Mouse (Mus musculus) heart, embryonic 15.5 days (tissue): ENCODE data around the gene Bcl7b. TPM values are rescaled to one million over a fixed set of nuclear protein-coding genes. Genes with fewer than 3 reads are reported as not detected.

Source experiments
- ATAC-seq: fragments of 200-750 bp; cut with Nextera tagmentation; replicated peaks from 2 replicates; pipeline ENCODE4 v1.8.0; 2017; ENCODE audit warnings: low read depth, moderate TSS enrichment; ENCODE audit not compliant: insufficient number of reproducible peaks, insufficient read depth, low FRiP score
- H3K27ac ChIP-seq: fragments of 300-500 bp; sonication (generic); 2 replicates; pipeline ENCODE4 v1.5.1; 2015; ENCODE audit warnings: mild to moderate bottlenecking, inconsistent platforms
- H3K27me3 ChIP-seq: fragments of 300-500 bp; sonication (generic); 2 replicates; pipeline ENCODE4 v1.6.1; 2015; ENCODE audit warnings: inconsistent platforms
- H3K36me3 ChIP-seq: fragments of 300-500 bp; sonication (generic); 2 replicates; pipeline ENCODE4 v1.6.1; 2015; ENCODE audit warnings: mild to moderate bottlenecking, inconsistent platforms
- H3K4me1 ChIP-seq: fragments of 300-500 bp; sonication (generic); replicated peaks from 2 replicates; pipeline ENCODE4 v1.6.1; 2015; ENCODE audit warnings: inconsistent platforms
- H3K4me2 ChIP-seq: fragments of 300-500 bp; sonication (generic); 2 replicates; pipeline ENCODE4 v1.6.1; 2015; ENCODE audit warnings: inconsistent platforms, mild to moderate bottlenecking, moderate library complexity
- H3K4me3 ChIP-seq: fragments of 300-500 bp; sonication (generic); 2 replicates; pipeline ENCODE4 v1.5.1; 2015; ENCODE audit warnings: mild to moderate bottlenecking, inconsistent platforms
- H3K9ac ChIP-seq: fragments of 300-500 bp; sonication (generic); 2 replicates; pipeline ENCODE4 v1.6.1; 2015; ENCODE audit warnings: mild to moderate bottlenecking, inconsistent platforms
- H3K9me3 ChIP-seq: fragments of 300-500 bp; sonication (generic); replicated peaks from 2 replicates; pipeline ENCODE4 v1.6.1; 2016; ENCODE audit warnings: inconsistent platforms
- WGBS: fragments of 180-500 bp; shearing (Covaris S2); methylation state at CpG from one replicate; pipeline ENCODE4 v1.1.7; 2015; ENCODE audit warnings: mixed read lengths; 5-methylcytosine and 5-hydroxymethylcytosine counted together
- polyA plus RNA-seq: library from polyadenylated mRNA; unstranded; fragments of >200 nt; fragmentation: Nextera tagmentation; extraction: Ambion mirVana; gene quantifications from 2 replicates; pipeline ENCODE4 v1.2.1, GENCODE M21; 2015

The Bcl7b gene
- polyA plus RNA-seq, 1 experiment from 2014 or later = 39.3 TPM

- ATAC-seq = no peak
- no peak overlapping the region for H3K4me2 ChIP-seq
- peaks cover 14% of the 10 kb centered on the region; the same call in 1 of the 2 replicates for H3K4me1 ChIP-seq
- 88% methylated on average over 6 of the region's 6 CpGs for WGBS
- no peaks in the 10 kb centered on the region for H3K9me3 ChIP-seq
- H3K27me3 ChIP-seq = no peaks in the 10 kb centered on the region
- no peak overlapping the region for H3K27ac ChIP-seq
- H3K4me3 ChIP-seq = no peak overlapping the region
- H3K36me3 ChIP-seq = peaks cover 51% of the 10 kb centered on the region
- H3K9ac ChIP-seq = no peak overlapping the region
Measured at GRCm38 (mm10) chr5:135171688-135172220, 3.7 kb downstream of the Bcl7b start.

GRCm38 (mm10) chr5:135172986-135173385 is 4.9 kb downstream of the Bcl7b start:
- Histone ChIP-seq H3K27me3 (no peaks in the 10 kb centered on the region), H3K9me3 (no peaks in the 10 kb centered on the region), H3K4me1 (peaks cover 12% of the 10 kb centered on the region; the same call in 1 of the 2 replicates), H3K4me2 (no peak overlapping the region), H3K36me3 (peaks cover 62% of the 10 kb centered on the region), H3K9ac (no peak overlapping the region), H3K27ac (no peak overlapping the region), H3K4me3 (no peak overlapping the region)
- no peak for ATAC-seq
- WGBS = 94% methylated on average over 5 of the region's 5 CpGs

GRCm38 (mm10) chr5:135175086-135175485 is 7.0 kb downstream of the Bcl7b start:
- 0 out of 2 replicates have a peak, but pooled peaks cover under 1% of the 10 kb centered on the region for H3K4me1 ChIP-seq
- H3K4me2 ChIP-seq = no peak overlapping the region
- H3K27me3 ChIP-seq = no peaks in the 10 kb centered on the region
- no peak for ATAC-seq
- no peaks in the 10 kb centered on the region for H3K9me3 ChIP-seq
- H3K27ac ChIP-seq = no peak overlapping the region
- no peak overlapping the region for H3K9ac ChIP-seq
- no peak overlapping the region for H3K4me3 ChIP-seq
- peaks cover 77% of the 10 kb centered on the region for H3K36me3 ChIP-seq

DNA sequence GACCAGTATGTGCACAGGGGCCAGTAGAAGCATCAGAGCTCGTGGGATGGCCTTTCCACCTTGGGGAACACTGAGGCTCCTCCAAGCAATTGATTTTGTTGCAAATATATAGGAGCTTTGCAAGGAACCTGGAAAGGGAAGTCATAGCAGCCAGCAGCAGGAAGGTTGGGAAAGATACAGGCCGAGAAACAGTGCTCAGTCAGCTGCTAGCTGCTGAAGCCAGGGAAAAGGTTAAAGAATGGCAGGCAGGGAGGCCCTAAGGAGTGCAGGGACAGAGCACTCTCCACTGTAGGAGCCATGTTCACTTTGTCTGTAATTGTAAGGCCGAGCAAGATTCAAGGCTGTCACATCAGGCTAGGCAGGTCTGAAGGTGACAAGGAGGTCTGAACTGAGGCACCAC is 10.4 kb downstream of the Bcl7b start:
- no peak for ATAC-seq
- H3K4me1 ChIP-seq = peaks cover 3% of the 10 kb centered on the region; the same call in 1 of the 2 replicates
- peaks cover 75% of the 10 kb centered on the region for H3K36me3 ChIP-seq
- no peak overlapping the region for H3K4me3 ChIP-seq
- H3K27me3 ChIP-seq = no peaks in the 10 kb centered on the region
- WGBS = 66% methylated on average over 3 of the region's 3 CpGs
- H3K9ac ChIP-seq = no peak overlapping the region
- H3K4me2 ChIP-seq = no peak overlapping the region
- no peak overlapping the region for H3K27ac ChIP-seq
- H3K9me3 ChIP-seq = no peaks in the 10 kb centered on the region

DNA sequence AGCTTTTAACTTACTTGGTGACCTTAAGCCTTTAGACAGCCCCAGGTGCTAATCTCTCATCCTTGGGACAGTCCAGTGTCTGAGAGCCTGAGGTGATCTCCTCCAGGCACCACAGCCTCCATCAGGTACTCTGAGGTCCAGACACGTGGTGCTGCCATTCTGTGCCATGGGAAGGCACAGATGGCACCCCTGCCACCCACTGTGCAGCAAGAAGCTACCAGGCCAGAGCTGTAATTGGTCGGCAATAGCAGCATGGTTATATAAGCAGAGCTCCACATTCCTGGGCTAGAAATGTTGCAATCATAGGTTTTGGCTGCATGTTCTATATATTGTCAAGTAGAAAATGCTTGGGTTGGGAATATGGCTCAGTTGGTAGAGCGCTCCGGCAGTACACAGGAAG is 10.9 kb downstream of the Bcl7b start:
- H3K36me3 ChIP-seq = peaks cover 71% of the 10 kb centered on the region
- no peak overlapping the region for H3K27ac ChIP-seq
- WGBS = 87% methylated on average over 4 of the region's 4 CpGs
- ATAC-seq = no peak
- H3K27me3 ChIP-seq = no peaks in the 10 kb centered on the region
- H3K4me2 ChIP-seq = no peak overlapping the region
- no peak overlapping the region for H3K9ac ChIP-seq
- H3K4me1 ChIP-seq = peaks cover 4% of the 10 kb centered on the region; the same call in 1 of the 2 replicates
- no peaks in the 10 kb centered on the region for H3K9me3 ChIP-seq
- no peak overlapping the region for H3K4me3 ChIP-seq

- Histone ChIP-seq H3K4me2 (no peak overlapping the region), H3K9me3 (no peaks in the 10 kb centered on the region), H3K4me3 (no peak overlapping the region), H3K27ac (no peak overlapping the region), H3K27me3 (no peaks in the 10 kb centered on the region), H3K9ac (no peak overlapping the region), H3K4me1 (peaks cover 4% of the 10 kb centered on the region; the same call in 1 of the 2 replicates), H3K36me3 (peaks cover 68% of the 10 kb centered on the region)
- 90% methylated on average over 7 of the region's 7 CpGs for WGBS
- ATAC-seq = no peak
Measured at GRCm38 (mm10) chr5:135179616-135180015, 11.5 kb downstream of the Bcl7b start.

DNA sequence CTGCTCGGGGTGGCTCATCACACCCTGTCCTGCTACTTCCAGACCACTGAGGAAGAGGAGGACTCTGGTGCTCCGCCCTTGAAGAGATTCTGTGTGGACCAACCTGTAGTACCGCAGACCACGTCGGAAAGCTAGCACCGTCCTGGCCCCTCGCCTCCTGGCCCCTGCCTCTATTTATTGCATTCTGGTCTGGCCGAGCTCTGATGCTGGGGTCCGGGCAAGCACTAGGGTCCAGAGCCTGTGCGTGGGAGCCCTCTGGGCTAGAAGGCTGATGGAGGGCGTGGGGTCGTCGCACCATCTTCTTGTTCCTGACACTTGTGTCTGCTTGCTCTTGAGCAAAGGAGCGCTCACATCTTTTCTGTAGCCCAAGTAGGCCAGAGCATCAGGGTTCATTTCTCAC is 12.7 kb downstream of the Bcl7b start:
- 93% methylated on average over 14 of the region's 14 CpGs for WGBS

GRCm38 (mm10) chr5:135181776-135182175 is 13.7 kb downstream of the Bcl7b start:
- H3K4me2 ChIP-seq = no peak overlapping the region
- no peaks in the 10 kb centered on the region for H3K27me3 ChIP-seq
- H3K4me3 ChIP-seq = no peak overlapping the region
- H3K4me1 ChIP-seq = peaks cover 6% of the 10 kb centered on the region
- H3K27ac ChIP-seq = no peak overlapping the region
- peaks cover 48% of the 10 kb centered on the region for H3K36me3 ChIP-seq
- H3K9me3 ChIP-seq = no peaks in the 10 kb centered on the region
- ATAC-seq = no peak
- WGBS = 82% methylated on average over 6 of the region's 6 CpGs
- no peak overlapping the region for H3K9ac ChIP-seq

More for the DNA sequence above, 12.7 kb downstream of the Bcl7b start:
- no peak overlapping the region for H3K27ac ChIP-seq
- no peak overlapping the region for H3K9ac ChIP-seq
- no peak for ATAC-seq
- H3K4me2 ChIP-seq = no peak overlapping the region
- H3K27me3 ChIP-seq = no peaks in the 10 kb centered on the region
- peaks cover 56% of the 10 kb centered on the region for H3K36me3 ChIP-seq
- H3K4me3 ChIP-seq = no peak overlapping the region
- H3K4me1 ChIP-seq = peaks cover 4% of the 10 kb centered on the region; the same call in 1 of the 2 replicates
- H3K9me3 ChIP-seq = no peaks in the 10 kb centered on the region

- H3K4me1 ChIP-seq = peaks cover 6% of the 10 kb centered on the region
- H3K36me3 ChIP-seq = peaks cover 37% of the 10 kb centered on the region
- no peaks in the 10 kb centered on the region for H3K9me3 ChIP-seq
- H3K4me3 ChIP-seq = no peak overlapping the region
- peak overlapping the region; percentile 51 for H3K27ac ChIP-seq
- ATAC-seq = no peak
- 46% methylated on average over 8 of the region's 8 CpGs for WGBS
- no peak overlapping the region for H3K9ac ChIP-seq
- no peak overlapping the region for H3K4me2 ChIP-seq
- H3K27me3 ChIP-seq = no peaks in the 10 kb centered on the region
Measured at GRCm38 (mm10) chr5:135183131-135183861, 15.2 kb downstream of the Bcl7b start.

DNA sequence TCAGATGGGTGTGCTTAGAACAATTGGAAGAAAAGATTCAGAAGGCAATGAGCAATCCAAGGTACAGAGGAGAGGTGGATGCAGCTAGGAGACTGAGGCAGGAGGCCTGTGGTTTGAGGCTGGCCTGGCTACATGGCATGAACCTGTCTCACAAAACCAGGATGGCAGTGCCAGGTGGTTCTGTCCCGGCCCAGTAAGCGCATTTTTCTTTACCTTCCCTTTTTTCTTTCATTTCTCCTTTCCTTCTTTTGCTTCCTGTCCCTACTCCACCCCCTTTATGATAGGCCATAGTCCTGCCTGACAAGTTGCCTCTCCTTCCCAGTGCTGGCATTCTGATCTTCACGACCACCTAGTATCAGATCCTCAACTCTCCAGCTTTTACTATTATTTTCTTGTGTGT is 16.9 kb downstream of the Bcl7b start:
- WGBS = 89% methylated on average over 3 of the region's 3 CpGs
- Histone ChIP-seq H3K27ac (no peak overlapping the region), H3K27me3 (no peaks in the 10 kb centered on the region), H3K4me1 (peaks cover 23% of the 10 kb centered on the region), H3K4me3 (no peak overlapping the region), H3K9ac (no peak overlapping the region), H3K4me2 (no peak overlapping the region), H3K36me3 (peaks cover 23% of the 10 kb centered on the region), H3K9me3 (no peaks in the 10 kb centered on the region)
- no peak for ATAC-seq

DNA sequence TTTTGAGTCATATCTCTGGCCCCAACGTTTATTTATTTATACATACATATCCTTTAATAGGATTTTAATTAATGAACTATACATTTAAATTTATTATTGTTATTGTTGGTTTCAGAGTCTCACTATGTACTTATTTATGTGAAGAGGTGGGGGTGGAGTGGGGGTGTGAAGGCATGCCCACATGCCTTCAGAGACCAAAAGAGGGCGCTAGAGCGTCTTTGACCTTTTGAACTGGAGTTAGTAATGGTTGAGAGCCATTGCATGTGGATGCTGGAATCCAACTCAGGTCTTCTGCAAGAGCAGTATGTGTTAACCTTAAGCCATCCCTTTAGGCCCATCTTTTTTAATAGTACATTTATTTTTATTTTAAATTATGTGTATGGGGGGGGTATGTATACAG is 17.5 kb downstream of the Bcl7b start:
- H3K9me3 ChIP-seq = no peaks in the 10 kb centered on the region
- H3K27me3 ChIP-seq = no peaks in the 10 kb centered on the region
- ATAC-seq = no peak
- H3K4me2 ChIP-seq = no peak overlapping the region
- H3K36me3 ChIP-seq = peaks cover 17% of the 10 kb centered on the region
- no peak overlapping the region for H3K27ac ChIP-seq
- no peak overlapping the region for H3K4me3 ChIP-seq
- 32% methylated on average over 3 of the region's 3 CpGs for WGBS
- H3K9ac ChIP-seq = no peak overlapping the region
- H3K4me1 ChIP-seq = peaks cover 24% of the 10 kb centered on the region

GRCm38 (mm10) chr5:135186231-135186620 is 18.1 kb downstream of the Bcl7b start:
- Histone ChIP-seq H3K27me3 (no peaks in the 10 kb centered on the region), H3K4me3 (peak overlapping the region; percentile 83), H3K36me3 (peaks cover 11% of the 10 kb centered on the region), H3K9ac (peak overlapping the region; percentile 55), H3K9me3 (no peaks in the 10 kb centered on the region), H3K4me1 (peaks cover 24% of the 10 kb centered on the region), H3K4me2 (peak overlapping the region; percentile 72), H3K27ac (peak overlapping the region; percentile 96)
- ATAC-seq = no peak
- 23% methylated on average over 10 of the region's 10 CpGs for WGBS
